Mouse (Mus musculus): ENCODE results near the gene Gm11034. TPM values are rescaled to one million over a fixed set of nuclear protein-coding genes. Genes with fewer than 3 reads are reported as not detected.

Gm11034 gene
- not detected for polyA plus RNA-seq (2015; fragmentation: Illumina TruSeq; extraction: RNeasy Lipid Tissue Mini Kit (QIAGEN cat#74804); ENCODE audit: low read depth, low replicate concordance)

DNA sequence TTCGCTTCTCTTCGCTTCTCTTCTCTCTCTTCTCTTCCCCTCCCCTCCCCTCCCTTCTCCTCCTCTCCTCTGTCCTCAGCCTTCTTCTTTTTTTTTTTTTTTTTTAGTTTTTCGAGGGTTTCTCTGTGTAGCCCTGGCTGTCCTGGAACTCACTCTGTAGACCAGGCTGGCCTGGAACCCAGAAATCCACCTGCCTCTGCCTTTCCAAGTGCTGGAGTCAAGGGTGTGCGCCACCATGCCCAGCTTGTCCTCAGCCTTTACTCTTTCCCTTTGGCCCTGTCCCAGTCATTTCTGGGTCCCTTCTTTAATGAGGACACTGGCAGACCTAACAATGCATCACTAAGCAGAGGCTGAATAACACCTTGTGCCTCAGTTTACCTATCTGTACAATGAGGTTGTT is at the start of gene Gm11034:
Gene Gm11034 (minus strand): TSS at position 101 of the 400 bp plus-strand sequence.

DNA sequence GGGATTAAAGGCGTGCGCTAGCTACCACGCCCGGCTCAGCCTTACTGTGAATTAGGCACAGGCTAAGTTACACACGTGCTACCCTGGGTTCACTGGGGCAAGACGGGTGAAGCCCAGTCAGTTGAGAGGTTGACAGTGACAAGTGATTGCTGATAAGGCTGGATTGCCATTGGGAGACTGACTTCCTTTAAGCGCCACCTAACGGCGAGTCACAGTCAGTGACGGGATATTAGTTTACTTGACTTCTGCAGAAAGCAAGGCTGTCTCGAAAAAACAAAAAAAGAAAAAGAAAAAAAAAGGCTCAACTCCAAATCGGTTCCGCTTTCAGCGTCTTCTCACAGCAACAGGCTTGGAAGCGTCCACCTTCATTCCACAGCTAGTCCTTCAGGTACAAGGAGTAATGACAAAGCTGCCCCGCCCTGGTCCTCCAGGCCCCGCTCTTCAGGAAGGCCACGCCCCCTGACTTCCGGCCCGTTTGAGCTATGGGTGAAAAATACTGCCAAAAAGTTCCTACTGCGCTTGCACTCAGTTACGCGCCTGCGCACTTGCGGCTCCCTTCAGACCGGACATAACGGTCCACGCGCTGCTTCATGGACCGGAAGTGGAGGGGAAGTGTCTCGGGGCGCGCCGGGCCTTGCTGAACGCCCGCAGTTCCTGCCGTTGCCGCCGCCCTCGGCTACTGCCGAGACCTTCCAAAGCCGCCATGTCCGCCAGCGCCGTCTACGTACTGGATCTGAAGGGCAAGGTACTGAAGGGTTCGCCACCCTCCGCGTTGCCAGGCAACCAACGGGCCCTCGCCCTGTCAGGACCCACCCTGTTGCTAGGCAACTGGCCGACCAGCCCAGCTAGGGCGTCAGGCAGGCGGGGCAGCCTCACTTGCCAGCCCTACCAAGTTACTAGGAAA is 26.3 kb upstream of the Gm11034 start, which contains the start of gene Ap1m1:
Gene Ap1m1 (plus strand): TSS at position 520 of the 904 bp plus-strand sequence.

DNA sequence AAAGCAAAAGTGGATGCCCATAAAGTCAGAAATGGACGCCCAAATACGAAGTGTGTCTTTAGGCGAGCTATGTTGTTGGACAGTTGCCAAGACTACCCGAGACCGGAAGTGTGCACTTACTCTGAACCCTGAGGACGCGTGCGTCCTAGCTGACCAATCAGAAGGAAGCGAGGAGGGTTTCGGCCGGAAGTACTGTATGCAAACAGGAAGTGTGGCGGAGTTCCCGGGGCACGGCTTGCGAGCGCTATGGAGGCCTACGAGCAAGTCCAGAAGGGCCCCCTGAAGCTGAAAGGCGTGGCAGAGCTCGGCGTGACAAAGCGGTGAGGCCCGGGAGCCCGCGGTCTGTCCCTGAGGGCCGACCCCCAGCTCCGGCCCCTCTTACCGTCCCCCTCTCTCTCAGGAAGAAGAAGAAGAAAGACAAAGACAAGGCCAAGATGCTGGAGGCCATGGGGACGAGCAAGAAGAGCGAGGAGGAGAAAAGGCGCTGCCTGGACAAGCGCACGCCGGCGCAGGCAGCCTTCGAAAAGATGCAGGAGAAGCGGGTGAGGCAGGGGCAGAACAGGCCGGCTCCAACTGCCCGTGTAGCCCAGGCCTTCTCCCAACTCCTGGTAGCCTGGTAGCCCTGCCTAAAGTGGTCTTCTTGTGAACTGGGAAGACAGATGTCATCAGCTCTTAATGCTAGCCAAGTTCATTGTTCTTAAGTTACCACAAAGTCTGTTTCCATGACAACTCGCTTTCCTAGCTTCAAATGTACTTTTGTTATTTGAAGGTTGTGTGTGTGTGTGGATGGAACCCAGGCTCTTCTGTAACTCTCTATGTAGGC is 6.3 kb upstream of the Gm11034 start, which contains the start of gene Fam32a:
Gene Fam32a (plus strand): TSS at position 190 of the 823 bp plus-strand sequence.

DNA sequence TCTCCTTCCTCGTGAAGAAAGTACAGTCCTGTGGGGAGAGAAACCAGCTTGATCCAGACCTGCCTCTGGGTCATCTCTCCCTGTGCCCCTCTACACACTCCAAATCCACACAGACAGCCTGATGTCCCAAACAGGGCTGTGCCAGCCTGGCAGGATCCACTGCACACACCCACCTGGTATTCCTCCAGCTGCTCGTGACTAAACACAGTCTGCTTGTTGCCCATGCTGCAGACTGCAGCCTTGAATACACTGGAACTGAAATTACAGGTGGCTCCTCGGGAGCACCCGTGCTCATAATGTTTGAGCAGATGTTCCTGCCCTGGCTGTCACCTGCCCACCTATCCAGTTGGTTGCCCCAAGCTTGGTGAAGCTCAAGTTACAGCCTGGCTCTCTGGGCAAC is 685 bp downstream of the Gm11034 start, which contains the start of gene Cib3:
Gene Cib3 (minus strand): TSS at position 87 of the 400 bp plus-strand sequence.

DNA sequence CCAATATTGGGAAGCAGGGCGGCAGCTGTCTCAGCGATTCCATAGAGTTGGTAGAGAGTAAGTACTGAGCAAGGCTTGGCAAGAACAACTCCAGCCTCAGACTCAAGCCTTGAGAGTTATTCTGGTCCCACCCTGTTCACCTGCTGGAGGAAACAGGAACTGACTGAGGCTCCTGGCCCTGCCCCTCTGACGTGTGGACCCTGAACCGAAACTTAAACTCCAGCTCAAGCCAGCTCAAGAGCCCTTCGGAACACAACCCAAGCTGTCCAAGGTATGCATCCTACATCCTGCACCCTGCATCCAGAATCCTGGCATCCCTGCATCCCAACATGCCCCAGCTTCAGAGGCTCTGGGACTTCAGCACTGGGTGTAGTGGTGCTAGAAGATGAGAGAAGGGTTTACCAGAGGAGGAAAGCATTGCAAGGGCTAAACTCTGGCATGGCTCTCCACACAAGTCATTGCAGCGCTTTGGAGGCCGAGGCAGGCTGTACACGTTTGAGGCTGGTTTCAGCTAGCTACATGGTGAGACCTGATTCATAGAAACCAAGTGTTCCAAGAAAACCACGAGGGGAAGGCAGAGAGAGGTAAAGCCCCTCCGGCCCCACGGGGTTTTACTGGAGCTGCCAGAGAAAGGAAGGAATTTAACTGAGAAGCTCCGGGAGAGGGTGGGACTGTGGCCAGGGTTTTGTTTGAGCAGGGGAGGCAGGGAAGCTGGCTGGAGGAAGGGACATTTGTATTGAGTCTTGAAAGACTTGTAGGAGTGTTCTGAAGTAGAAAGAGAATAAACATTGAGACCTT is 23.8 kb downstream of the Gm11034 start, which contains the start of gene Hsh2d:
Gene Hsh2d (plus strand): TSS at position 222 of the 798 bp plus-strand sequence.

Other genes with a start within 250 kb of the Gm11034 start
- gene Cyp4f18, start 204.0 kb downstream of the Gm11034 start, polyA plus RNA-seq (2015; fragmentation: Illumina TruSeq; extraction: RNeasy Lipid Tissue Mini Kit (QIAGEN cat#74804); ENCODE audit: low read depth, low replicate concordance) = not detected
- not detected for gene Olfr372, start 172.4 kb downstream of the Gm11034 start, polyA plus RNA-seq (2015; fragmentation: Illumina TruSeq; extraction: RNeasy Lipid Tissue Mini Kit (QIAGEN cat#74804); ENCODE audit: low read depth, low replicate concordance)
- gene Olfr373, start 130.5 kb downstream of the Gm11034 start, polyA plus RNA-seq (2015; fragmentation: Illumina TruSeq; extraction: RNeasy Lipid Tissue Mini Kit (QIAGEN cat#74804); ENCODE audit: low read depth, low replicate concordance) = not detected
- gene Olfr374, start 106.6 kb downstream of the Gm11034 start, polyA plus RNA-seq (2015; fragmentation: Illumina TruSeq; extraction: RNeasy Lipid Tissue Mini Kit (QIAGEN cat#74804); ENCODE audit: low read depth, low replicate concordance) = not detected
- gene Tpm4, start 78.7 kb downstream of the Gm11034 start, polyA plus RNA-seq (2015; fragmentation: Illumina TruSeq; extraction: RNeasy Lipid Tissue Mini Kit (QIAGEN cat#74804); ENCODE audit: low read depth, low replicate concordance) = 41.8 TPM
- 52.3 TPM for gene Rab8a, start 52.4 kb downstream of the Gm11034 start, polyA plus RNA-seq (2015; fragmentation: Illumina TruSeq; extraction: RNeasy Lipid Tissue Mini Kit (QIAGEN cat#74804); ENCODE audit: low read depth, low replicate concordance)
- not detected for gene Hsh2d, start 24.0 kb downstream of the Gm11034 start, polyA plus RNA-seq (2015; fragmentation: Illumina TruSeq; extraction: RNeasy Lipid Tissue Mini Kit (QIAGEN cat#74804); ENCODE audit: low read depth, low replicate concordance)
- not detected for gene Cib3, start 799 bp downstream of the Gm11034 start, polyA plus RNA-seq (2015; fragmentation: Illumina TruSeq; extraction: RNeasy Lipid Tissue Mini Kit (QIAGEN cat#74804); ENCODE audit: low read depth, low replicate concordance)
- gene Fam32a, start 6.1 kb upstream of the Gm11034 start, polyA plus RNA-seq (2015; fragmentation: Illumina TruSeq; extraction: RNeasy Lipid Tissue Mini Kit (QIAGEN cat#74804); ENCODE audit: low read depth, low replicate concordance) = 80.9 TPM
- gene Ap1m1, start 26.4 kb upstream of the Gm11034 start, polyA plus RNA-seq (2015; fragmentation: Illumina TruSeq; extraction: RNeasy Lipid Tissue Mini Kit (QIAGEN cat#74804); ENCODE audit: low read depth, low replicate concordance) = 83.9 TPM
- 3.9 TPM for gene Gm10282, start 91.6 kb upstream of the Gm11034 start, polyA plus RNA-seq (2015; fragmentation: Illumina TruSeq; extraction: RNeasy Lipid Tissue Mini Kit (QIAGEN cat#74804); ENCODE audit: low read depth, low replicate concordance)
- 10.3 TPM for gene Klf2, start 105.4 kb upstream of the Gm11034 start, polyA plus RNA-seq (2015; fragmentation: Illumina TruSeq; extraction: RNeasy Lipid Tissue Mini Kit (QIAGEN cat#74804); ENCODE audit: low read depth, low replicate concordance)
- 45.5 TPM for gene Eps15l1, start 207.8 kb upstream of the Gm11034 start, polyA plus RNA-seq (2015; fragmentation: Illumina TruSeq; extraction: RNeasy Lipid Tissue Mini Kit (QIAGEN cat#74804); ENCODE audit: low read depth, low replicate concordance)
- 2.2 TPM for gene Calr3, start 230.2 kb upstream of the Gm11034 start, polyA plus RNA-seq (2015; fragmentation: Illumina TruSeq; extraction: RNeasy Lipid Tissue Mini Kit (QIAGEN cat#74804); ENCODE audit: low read depth, low replicate concordance)
- 7.6 TPM for gene 1700030K09Rik, start 230.2 kb upstream of the Gm11034 start, polyA plus RNA-seq (2015; fragmentation: Illumina TruSeq; extraction: RNeasy Lipid Tissue Mini Kit (QIAGEN cat#74804); ENCODE audit: low read depth, low replicate concordance)